Mouse (Mus musculus) thymus, adult 2 months (tissue): ENCODE data around the gene Olfr1532-ps1.

Experiments used
- CTCF ChIP-seq: fragments of 200-500 bp; IDR thresholded peaks from 2 replicates; pipeline ENCODE4 v1.5.1; 2012; ENCODE audit warnings: mild to moderate bottlenecking, control low read depth, low read length, moderate library complexity, borderline replicate concordance; ENCODE audit not compliant: control insufficient read depth, poor library complexity, insufficient read depth; ENCODE audit errors: extremely low read depth
- POLR2A ChIP-seq: fragments of 200-500 bp; IDR thresholded peaks from 2 replicates; pipeline ENCODE4 v1.6.1; 2012; ENCODE audit warnings: mild to moderate bottlenecking, low read length, control low read depth, moderate library complexity; ENCODE audit not compliant: control insufficient read depth, poor library complexity, insufficient read depth; ENCODE audit errors: extremely low read depth

- TF ChIP-seq CTCF = no peak
- TF ChIP-seq POLR2A = no peak
Observed at GRCm38 (mm10) chr7:106888062-106888461, 19.7 kb upstream of the Olfr1532-ps1 start, which contains the start of gene Olfr706.
